Mouse (Mus musculus): ENCODE measurements around the gene Alpl.

DNA sequence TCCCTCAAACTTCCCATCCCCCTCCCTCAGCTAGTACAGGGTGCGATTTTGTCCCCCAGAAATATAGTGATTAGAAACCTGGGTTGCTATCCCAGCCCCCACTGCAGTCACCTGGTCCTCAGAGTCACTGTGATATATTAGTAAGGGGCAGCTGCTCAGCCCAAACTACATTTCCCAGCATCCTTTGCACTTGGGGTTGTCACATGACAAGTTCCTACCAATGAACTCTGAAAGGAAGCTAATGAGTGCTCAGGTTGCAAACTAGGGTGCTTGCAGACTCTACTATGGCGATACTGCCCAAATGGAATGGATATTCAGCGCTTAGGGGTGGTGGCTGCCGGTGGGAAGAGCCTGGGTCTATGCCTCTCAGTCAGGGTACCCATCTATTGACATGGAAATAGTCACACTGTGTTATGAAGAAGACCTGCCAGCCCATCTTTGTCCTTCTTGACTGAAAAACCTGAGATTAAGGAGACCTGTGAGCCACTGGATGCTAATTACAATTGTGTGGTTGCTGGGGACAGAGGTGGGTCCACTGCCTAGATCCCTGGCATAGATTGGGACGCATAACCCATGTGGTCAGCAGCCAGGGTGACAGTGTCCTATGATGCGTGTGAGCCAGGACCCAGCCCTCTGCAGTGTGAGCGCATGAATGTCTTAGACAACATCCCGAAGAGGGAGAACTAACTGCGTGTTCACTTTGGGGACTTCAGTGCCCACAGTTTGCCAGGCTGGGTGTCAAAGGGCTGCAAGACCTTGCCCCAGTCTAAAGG, 56.8 kb downstream of the Alpl start:
- TF ChIP-seq POLR2A (IDR thresholded peaks at IDR 0.05; ENCODE audit: low read depth, low read length): no peak
- TF ChIP-seq CTCF (IDR thresholded peaks at IDR 0.05; ENCODE audit: extremely low read depth, insufficient read depth, insufficient read length, insufficient replicate concordance): no peak

All from spleen, adult 2 months (tissue).